Mouse (Mus musculus) heart, adult 9 months (tissue): ENCODE measurements around the gene Ahnak2.

Experiments
- DNase-seq, 2 experiments: peaks; one replicate each; pipeline ENCODE4 v3.0.0; 2022; ENCODE audit warnings: low spot score in 2 of 2

Ahnak2 gene

GRCm38 (mm10) chr12:112760154-112760926 is 42.1 kb downstream of the Ahnak2 start, which contains the start of gene Pld4:
Gene Pld4 (plus strand): TSS chr12:112760655.
- DNase-seq, result peak in 1 of 2 experiments; percentile 56

DNA sequence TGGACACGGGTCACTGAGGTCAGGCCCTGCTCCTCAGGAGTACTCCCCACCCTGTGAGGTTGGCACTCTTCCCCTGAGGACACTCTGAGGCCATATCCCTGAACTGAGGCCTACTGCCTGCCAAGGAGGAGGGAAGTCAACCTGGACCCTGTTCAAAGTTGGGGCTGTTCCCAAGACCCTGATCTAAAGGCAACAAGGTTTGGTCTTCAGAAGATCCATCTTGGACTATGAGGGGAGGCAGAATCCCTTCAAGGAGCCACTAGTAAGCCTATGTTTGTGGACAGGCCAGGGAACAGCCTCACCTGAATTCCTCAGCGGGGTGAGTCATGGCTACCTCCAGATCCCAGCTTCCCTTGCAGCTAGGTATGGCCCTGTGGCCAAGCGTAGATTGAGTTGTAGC is 43.0 kb downstream of the Ahnak2 start:
- DNase-seq, result no peak

- no peak for DNase-seq
Measured at GRCm38 (mm10) chr12:112757896-112758295, 44.6 kb downstream of the Ahnak2 start.

- DNase-seq, result no peak
Measured at GRCm38 (mm10) chr12:112755900-112756299, 46.6 kb downstream of the Ahnak2 start.

DNA sequence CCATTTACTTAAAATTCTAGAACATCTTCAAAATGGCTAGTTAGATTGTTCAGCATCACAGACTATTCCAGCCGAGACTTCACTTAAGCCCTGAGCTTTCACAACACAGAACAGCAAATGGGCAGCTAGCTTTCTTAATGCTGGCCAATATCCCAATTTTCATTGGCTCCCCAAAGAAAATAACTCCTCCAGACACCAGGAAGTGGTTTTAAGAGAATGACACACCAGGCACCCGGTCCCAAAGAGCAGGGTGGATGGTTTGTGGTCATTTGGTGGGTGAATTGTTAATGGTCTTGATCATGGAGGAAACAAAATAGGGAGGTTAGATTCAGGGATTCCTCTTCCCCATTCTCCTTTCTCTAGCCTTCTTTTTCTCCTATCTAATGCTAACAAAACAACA is 50.1 kb downstream of the Ahnak2 start:
- no peak for DNase-seq

DNA sequence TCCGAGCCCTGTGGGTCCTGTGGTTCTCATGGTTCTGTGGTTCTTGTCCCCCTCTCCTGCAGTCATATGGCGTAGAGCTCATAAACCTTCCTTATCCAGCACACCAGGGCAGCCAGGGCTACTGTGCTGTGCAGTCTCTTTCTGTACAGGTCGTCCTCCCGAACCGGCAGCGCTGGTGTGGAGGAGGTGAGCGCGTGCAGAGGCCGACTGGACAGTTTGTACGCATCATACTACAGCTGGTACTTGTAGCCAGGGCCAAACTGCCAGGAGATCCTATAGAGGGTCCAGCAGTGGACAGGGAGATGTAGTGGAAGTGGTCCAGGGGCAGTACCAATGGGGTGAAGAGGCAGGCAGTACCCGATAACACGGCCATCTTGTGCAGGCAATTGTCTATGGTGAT is 51.5 kb downstream of the Ahnak2 start:
- DNase-seq, result no peak

DNA sequence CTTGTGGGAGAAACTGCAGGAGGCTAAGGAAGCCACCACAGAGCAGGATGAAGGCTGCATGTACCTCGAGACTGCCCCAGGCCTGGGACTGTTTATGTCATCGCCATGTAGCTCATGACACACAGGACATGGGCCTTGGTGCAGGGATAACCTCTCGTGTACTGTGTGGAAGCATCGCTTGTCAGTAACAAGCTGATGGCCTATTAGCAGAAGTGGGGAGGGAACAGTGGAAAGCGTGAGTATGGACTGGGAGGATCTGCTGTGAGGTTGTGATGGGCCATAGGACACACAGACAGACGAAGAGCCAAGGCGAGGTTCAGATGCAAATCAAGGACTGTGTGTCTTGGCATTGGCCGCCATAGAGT is 54.9 kb downstream of the Ahnak2 start:
- DNase-seq, result no peak

DNA sequence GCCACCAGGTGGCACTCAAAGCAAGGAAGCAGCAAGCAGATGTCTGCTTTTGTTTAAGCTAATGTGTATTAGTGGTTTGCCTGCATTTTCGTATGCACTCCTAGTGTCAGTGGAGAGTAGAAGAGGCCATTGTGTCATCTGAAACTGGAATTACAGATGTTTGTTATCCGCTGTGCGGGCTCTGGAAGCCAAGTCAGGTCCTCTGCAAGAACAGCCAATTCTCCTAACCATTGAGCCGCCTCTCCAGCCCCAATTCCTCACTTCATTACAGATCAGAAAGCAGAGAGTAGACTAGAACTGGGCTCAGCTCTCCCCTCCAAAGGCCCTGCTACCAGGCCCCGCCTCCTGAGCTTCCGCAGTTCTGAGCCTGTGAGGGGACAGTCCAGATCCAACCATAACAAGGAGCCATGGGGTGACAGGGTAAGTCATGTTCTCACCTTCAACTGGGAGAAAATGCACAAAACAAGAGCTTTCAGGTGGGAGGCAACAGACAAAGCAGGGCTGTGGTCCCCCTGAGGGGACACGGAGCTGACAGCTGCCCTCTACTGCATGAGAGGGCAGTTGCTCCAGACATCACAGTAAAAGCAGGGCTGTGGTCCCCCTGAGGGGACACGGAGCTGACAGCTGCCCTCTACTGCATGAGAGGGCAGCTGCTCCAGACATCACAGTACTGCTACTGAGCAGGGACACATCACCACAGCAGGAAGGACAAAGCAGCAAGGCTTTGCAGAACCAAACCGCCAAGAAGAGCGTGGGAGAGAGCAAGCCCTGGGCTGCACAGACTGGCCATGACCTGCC is 55.5 kb downstream of the Ahnak2 start:
- DNase-seq, result peak; percentile 41 to 68

GRCm38 (mm10) chr12:112746461-112746807 is 56.0 kb downstream of the Ahnak2 start:
- DNase-seq, result no peak

GRCm38 (mm10) chr12:112745716-112746115 is 56.7 kb downstream of the Ahnak2 start:
- DNase-seq, result no peak

- DNase-seq, result no peak
Measured at GRCm38 (mm10) chr12:112744891-112745580, 57.4 kb downstream of the Ahnak2 start.

- DNase-seq, result no peak
Measured at GRCm38 (mm10) chr12:112744211-112744610, 58.2 kb downstream of the Ahnak2 start.

DNA sequence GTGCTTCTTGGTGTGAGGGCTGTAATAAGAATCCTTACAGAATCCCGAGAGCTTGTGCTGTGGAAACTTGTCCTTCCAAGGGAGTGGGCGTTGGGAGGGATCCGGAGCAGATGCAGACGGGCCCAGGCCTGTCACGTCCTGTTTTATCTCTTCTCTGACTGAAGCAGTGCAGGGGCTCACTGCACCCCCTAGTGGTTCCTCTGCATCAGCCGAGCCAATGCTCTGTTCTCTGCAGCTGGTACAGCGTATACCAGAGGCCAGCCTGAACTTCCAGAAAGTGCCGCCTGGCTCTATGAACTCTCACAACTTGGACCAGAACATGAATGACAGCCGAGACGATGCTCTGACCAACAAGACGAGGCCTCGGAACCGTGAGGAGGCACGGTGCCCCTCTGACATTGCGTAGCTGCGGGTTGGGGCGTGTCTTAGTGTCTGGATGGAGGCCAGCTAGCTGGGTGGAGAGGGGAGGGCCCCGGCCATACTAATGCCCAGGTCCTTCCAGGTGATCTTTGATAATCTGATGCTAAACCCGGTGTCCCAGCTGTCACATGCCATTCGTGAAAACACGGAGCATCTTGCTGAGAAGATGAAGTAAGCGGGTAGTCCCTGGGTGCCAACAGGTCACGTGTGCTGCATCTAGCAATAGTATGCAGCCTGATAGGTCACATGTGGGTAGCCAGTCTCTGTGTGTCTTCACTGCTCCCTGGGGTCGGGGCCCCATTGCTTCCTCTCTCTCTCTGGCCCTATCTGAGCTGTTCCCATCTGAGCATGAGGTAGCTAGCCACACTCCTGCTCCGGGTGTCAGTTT is 59.1 kb downstream of the Ahnak2 start:
- peak; percentile 88 to 90 for DNase-seq

DNA sequence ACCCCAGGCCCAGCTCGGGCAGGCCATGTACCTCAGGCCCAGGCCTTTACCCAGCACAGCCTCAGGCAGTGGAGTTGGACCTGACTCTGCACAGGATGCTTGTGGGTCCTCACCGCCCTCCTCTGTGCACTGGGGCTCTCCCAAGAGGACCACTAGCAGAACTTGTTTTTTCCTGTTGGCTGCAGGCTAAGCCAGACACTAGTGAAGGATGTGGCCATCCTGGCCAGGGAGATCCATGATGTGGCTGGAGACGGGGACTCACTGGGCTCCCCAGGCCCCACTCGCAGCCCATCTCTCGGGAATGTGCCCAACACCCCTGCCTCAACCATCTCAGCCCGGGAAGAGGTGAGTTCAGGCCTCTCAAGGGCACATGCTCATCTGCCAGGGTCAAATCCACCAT is 59.7 kb downstream of the Ahnak2 start:
- DNase-seq, result peak; percentile 65 to 81

GRCm38 (mm10) chr12:112739023-112739568 is 63.4 kb downstream of the Ahnak2 start:
- no peak for DNase-seq

- no peak for DNase-seq
Measured at GRCm38 (mm10) chr12:112738281-112739022, 64.0 kb downstream of the Ahnak2 start.

DNA sequence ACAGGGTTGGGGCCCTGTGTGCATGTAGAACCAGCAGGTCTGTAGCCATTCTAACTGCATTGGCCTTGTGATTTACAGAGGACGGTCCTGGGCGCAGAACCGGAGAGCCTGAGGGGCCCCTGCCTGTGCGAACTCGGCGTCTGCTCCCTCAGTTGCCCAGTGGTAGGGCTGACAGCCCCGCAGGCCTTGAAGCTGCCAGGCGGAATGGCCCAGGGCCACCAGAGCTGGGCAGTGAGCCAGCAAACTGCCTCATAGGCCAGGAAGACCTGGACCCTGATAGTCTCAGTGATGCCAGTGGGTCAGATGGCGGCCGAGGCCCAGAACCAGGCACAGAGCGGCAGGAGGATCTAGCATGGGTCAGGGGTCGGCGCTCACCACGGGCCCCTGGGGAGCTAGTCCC is 64.7 kb downstream of the Ahnak2 start:
- no peak for DNase-seq

- DNase-seq, result no peak
Measured at GRCm38 (mm10) chr12:112737081-112737480, 65.4 kb downstream of the Ahnak2 start.

DNA sequence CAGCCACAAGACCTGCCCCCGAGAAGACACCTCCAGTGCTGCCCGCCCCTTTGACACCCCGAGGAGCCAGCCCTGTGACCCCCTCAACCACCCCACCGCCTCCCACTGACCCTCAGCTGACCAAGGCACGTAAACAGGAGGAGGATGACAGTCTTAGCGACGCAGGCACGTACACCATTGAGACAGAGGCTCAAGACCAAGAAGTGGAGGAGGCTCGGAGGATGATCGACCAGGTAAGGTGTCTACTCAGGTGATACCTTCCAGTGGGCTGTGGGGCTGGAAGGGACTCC is 65.9 kb downstream of the Ahnak2 start:
- no peak for DNase-seq

DNA sequence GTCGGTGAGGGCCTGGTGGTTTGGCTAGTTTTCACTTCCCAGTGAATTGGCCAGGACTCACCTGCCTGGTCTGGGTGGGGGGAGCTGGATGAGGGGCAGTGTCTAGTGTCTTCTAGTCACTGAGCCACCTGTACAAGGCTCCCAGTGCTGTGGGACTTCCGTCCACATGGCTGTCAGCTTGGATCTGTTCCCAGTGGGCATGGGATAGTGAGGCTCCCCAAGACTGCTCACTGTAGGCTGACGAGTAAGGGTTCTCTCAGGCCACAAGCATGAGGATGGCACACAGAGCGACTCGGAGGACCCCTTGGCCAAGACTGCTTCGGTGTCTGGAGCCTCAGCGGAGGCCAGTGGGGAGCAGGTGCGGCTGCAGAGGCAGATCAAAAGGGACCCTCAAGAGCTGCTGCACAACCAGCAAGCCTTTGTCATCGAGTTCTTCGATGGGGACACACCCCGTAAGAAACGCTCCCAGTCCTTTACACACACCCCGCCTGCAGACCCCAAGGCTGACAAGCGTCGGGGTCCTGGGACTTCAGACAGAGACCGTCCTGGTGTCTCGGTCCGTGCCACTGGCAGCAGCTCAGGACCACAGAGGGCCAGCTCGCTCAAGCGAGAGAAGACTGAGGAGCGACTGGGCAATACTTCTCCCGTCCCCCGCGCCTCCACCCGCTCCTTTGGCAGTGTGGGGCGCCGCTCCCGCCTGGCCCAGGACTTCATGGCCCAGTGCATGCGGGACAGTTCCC is 66.4 kb downstream of the Ahnak2 start:
- DNase-seq, result no peak
